Mouse (Mus musculus): ENCODE data around the gene Cpsf6.

Cpsf6 gene

GRCm38 (mm10) chr10:117413562-117414527, 34.0 kb upstream of the Cpsf6 start:
- no peak for DNase-seq (ENCODE audit: low read depth, low spot score)

GRCm38 (mm10) chr10:117412474-117413057, 32.8 kb upstream of the Cpsf6 start:
- DNase-seq (ENCODE audit: low read depth, low spot score): no peak

GRCm38 (mm10) chr10:117411716-117412473, 32.1 kb upstream of the Cpsf6 start:
- no peak for DNase-seq (ENCODE audit: low read depth, low spot score)

GRCm38 (mm10) chr10:117411131-117411530, 31.3 kb upstream of the Cpsf6 start:
- no peak for DNase-seq (ENCODE audit: low read depth, low spot score)

- DNase-seq (ENCODE audit: low read depth, low spot score): no peak
Observed at GRCm38 (mm10) chr10:117410481-117411048, 30.8 kb upstream of the Cpsf6 start.

- no peak for DNase-seq (ENCODE audit: low read depth, low spot score)
Observed at GRCm38 (mm10) chr10:117409373-117410354, 29.8 kb upstream of the Cpsf6 start.

- no peak for DNase-seq (ENCODE audit: low read depth, low spot score)
Observed at GRCm38 (mm10) chr10:117408545-117409372, 28.9 kb upstream of the Cpsf6 start.

- no peak for DNase-seq (ENCODE audit: low read depth, low spot score)
Observed at GRCm38 (mm10) chr10:117407734-117408288, 28.0 kb upstream of the Cpsf6 start.

GRCm38 (mm10) chr10:117406843-117407733, 27.3 kb upstream of the Cpsf6 start:
- DNase-seq (ENCODE audit: low read depth, low spot score): no peak

- DNase-seq (ENCODE audit: low read depth, low spot score): no peak
Observed at GRCm38 (mm10) chr10:117406283-117406588, 26.4 kb upstream of the Cpsf6 start.

GRCm38 (mm10) chr10:117405526-117406282, 25.9 kb upstream of the Cpsf6 start:
- no peak for DNase-seq (ENCODE audit: low read depth, low spot score)

GRCm38 (mm10) chr10:117404384-117404783, 24.6 kb upstream of the Cpsf6 start:
- no peak for DNase-seq (ENCODE audit: low read depth, low spot score)

GRCm38 (mm10) chr10:117403344-117403953, 23.6 kb upstream of the Cpsf6 start:
- DNase-seq (ENCODE audit: low read depth, low spot score): no peak

GRCm38 (mm10) chr10:117402403-117403333, 22.9 kb upstream of the Cpsf6 start:
- peak; percentile 35 for DNase-seq (ENCODE audit: low read depth, low spot score)

- no peak for DNase-seq (ENCODE audit: low read depth, low spot score)
Observed at GRCm38 (mm10) chr10:117401364-117401763, 21.5 kb upstream of the Cpsf6 start.

- DNase-seq (ENCODE audit: low read depth, low spot score): no peak
Observed at GRCm38 (mm10) chr10:117400246-117400954, 20.6 kb upstream of the Cpsf6 start.
